Mouse (Mus musculus) macrophage (primary cell): ENCODE results near the gene Jmjd1c. TPM values are rescaled to one million over a fixed set of nuclear protein-coding genes. Genes with fewer than 3 reads are reported as not detected.

Experiments used
- H3K27ac ChIP-seq: fragments of 350-480 bp; formaldehyde crosslinking; 2 replicates; pipeline ENCODE4 v1.9.0; 2021
- H3K36me3 ChIP-seq: fragments of 350-480 bp; formaldehyde crosslinking; 2 replicates; pipeline ENCODE4 v1.9.0; 2021; ENCODE audit errors: inconsistent target
- H3K4me3 ChIP-seq: fragments of 350-480 bp; formaldehyde crosslinking; 2 replicates; pipeline ENCODE4 v1.9.0; 2021; ENCODE audit errors: inconsistent target
- H3K79me2 ChIP-seq: fragments of 350-480 bp; formaldehyde crosslinking; 2 replicates; pipeline ENCODE4 v1.9.0; 2021; ENCODE audit errors: inconsistent target
- WGBS: methylation state at CpG from one replicate; pipeline ENCODE4 v1.1.7; 2026; ENCODE audit warnings: inconsistent platforms; ENCODE audit not compliant: missing documents; 5-methylcytosine and 5-hydroxymethylcytosine counted together
- polyA plus RNA-seq: library from polyadenylated mRNA; stranded (reverse); fragments of 250-400 nt; gene quantifications from 3 replicates; pipeline ENCODE4 v1.2.4, GENCODE M21; 2018; ENCODE audit warnings: inconsistent platforms

The Jmjd1c gene
- polyA plus RNA-seq, 1 experiment from 2014 or later, result 50.4 TPM

DNA sequence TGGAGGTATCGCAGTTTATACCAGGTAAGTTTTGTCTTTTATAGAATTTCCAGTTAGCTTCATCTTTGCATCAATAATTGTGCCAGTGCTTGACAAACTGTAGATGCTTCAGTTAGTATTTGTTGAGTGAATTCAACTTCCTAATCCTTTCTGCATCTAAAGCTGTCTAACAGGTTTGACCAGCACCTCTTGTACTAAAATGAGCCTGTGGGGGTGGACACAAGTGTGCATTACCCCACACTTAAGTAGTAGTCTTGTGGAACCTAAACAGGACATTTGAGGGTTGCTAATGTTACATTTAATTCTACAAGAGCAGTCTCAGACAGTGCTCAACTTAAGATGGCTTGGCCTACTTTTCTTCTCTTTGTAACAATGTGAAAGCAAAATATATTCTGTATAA lies 78.1 kb downstream of the Jmjd1c start:
- Histone ChIP-seq H3K4me3 (no peak overlapping the region), H3K79me2 (peaks cover 100% of the 10 kb centered on the region), H3K27ac (no peak overlapping the region), H3K36me3 (no peaks in the 10 kb centered on the region; the same call in 1 of the 2 replicates)
- 100% methylated on average over 1 of the region's 1 CpGs for WGBS

DNA sequence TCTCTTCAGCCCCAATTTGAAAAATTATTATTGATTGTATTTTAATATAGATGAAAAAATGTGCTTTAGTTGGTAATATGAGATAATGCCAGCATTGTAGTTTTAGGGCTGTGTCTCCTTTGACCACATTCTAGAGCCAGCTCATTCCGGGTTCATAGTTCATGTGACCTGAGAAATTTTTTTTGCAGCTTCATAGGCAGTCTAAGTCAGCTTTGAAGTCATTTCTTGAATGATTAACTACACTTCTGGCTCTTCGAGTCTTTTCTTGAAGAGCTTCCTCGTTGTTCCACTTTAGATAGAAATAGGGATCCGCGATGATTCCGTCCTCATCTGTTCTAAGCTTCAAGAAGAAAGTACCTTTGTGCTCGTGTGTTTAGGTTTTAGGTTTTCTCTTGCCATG lies 80.1 kb downstream of the Jmjd1c start:
- H3K27ac ChIP-seq, result no peak overlapping the region
- no peak overlapping the region for H3K4me3 ChIP-seq
- H3K79me2 ChIP-seq, result peaks cover 100% of the 10 kb centered on the region
- 76% methylated on average over 4 of the region's 7 CpGs for WGBS
- H3K36me3 ChIP-seq, result no peaks in the 10 kb centered on the region

DNA sequence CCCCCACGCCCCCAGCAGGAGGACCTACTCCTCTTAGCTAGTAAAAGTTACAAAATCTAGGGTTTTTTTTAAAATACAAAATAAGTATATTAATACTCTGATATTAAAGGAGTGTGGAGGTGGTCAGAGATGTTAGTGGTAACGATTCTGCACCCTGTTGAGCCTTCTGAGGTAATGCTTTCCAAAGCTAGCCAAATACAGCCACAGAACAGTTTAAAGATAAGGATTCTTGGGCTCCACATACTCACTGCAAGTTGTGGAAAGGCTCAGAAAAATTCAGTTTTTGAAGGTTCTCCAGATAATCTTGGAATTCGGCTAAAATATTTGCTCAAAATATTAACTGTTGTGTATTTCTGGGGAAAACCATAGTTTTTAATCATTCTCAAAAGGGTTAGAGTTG lies 81.0 kb downstream of the Jmjd1c start:
- peaks cover 100% of the 10 kb centered on the region for H3K79me2 ChIP-seq
- WGBS, result 89% methylated on average over 3 of the region's 3 CpGs
- no peaks in the 10 kb centered on the region for H3K36me3 ChIP-seq
- no peak overlapping the region for H3K4me3 ChIP-seq
- no peak overlapping the region for H3K27ac ChIP-seq

DNA sequence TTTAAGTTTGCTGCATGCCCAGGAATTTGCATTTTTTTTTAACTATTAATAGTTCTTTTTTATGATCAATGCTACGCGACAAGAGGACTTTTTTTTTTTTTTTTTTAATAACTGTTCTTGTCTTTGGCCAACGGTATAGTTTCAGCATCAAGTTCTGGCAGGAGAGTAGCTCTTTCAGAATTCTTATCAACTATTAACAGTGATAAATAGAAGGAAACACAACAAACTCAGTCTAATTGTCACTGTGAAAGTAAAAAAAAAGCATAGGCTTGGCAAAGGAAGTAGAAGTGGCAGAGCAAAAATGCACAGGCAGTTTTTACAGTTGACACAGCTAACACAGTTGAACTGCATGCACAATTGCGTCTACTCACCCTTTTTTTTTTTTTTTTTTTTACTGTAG lies 81.5 kb downstream of the Jmjd1c start:
- Histone ChIP-seq H3K4me3 (no peak overlapping the region), H3K79me2 (peaks cover 100% of the 10 kb centered on the region), H3K36me3 (no peaks in the 10 kb centered on the region), H3K27ac (no peak overlapping the region)
- WGBS, result 92% methylated on average over 4 of the region's 4 CpGs

DNA sequence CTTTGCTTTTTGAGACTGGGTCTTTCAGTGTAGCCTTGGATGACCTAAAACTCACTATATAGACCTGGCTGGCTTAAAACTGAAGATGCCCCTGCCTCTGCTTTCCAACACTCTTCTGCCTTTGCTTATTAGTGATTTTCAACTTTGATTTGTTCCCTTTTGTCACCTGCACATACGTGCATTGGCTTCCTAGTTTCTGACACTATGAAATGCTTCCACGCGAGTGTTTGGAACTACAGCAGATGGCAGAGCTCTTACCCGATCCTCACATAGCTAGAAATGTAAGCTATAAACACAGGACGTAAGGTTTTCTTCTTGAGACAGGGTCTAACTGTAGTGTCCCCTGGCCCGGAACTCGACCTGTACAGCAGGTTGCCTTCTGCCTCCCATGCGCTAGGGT lies 84.1 kb downstream of the Jmjd1c start:
- WGBS, result 95% methylated on average over 8 of the region's 8 CpGs
- Histone ChIP-seq H3K79me2 (peaks cover 100% of the 10 kb centered on the region), H3K36me3 (no peaks in the 10 kb centered on the region), H3K4me3 (no peak overlapping the region), H3K27ac (no peak overlapping the region)

DNA sequence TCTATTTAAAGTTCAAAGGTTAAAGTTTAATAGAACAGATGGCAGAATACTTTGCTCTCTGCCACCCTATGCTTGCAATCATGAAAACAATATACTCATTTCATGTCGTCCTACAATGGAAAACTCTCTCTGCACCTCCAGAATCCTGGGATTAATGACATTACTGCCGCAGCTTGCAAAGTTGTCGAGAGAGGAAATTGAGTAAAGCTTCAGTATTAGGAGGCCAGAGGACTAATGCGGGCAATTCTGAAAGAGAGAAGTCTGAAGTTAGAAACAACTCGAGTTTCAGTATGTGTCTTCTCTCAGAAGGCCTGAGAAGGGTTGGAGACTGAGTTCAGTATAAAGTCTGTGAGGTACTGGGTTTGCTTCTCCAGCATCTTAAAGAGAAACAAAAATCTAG lies 84.9 kb downstream of the Jmjd1c start:
- 55% methylated on average over 5 of the region's 5 CpGs for WGBS
- Histone ChIP-seq H3K4me3 (no peak overlapping the region), H3K36me3 (no peaks in the 10 kb centered on the region), H3K27ac (no peak overlapping the region), H3K79me2 (peaks cover 97% of the 10 kb centered on the region)

DNA sequence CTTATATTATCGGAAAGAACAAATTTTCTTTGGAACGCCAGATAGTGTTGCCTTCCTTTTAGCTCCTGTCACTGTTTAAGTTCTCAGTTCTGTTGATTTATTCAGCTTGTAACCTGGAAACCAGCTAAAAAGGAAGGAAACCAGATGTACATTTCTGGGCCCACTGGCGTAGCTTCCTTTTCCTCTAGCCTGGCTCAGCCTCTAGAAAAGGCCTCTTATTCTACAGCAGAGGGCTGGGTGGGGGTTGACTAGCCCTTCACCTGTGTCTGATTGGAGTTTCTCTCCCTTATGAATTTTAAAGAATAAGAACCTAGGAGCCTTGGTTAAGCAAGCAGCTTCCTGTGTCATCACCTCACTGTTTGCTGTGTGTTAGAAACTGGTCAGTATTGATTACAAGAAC lies 86.7 kb downstream of the Jmjd1c start:
- Histone ChIP-seq H3K79me2 (peaks cover 97% of the 10 kb centered on the region), H3K36me3 (no peaks in the 10 kb centered on the region), H3K27ac (no peak overlapping the region), H3K4me3 (no peak overlapping the region)
- 43% methylated on average over 3 of the region's 3 CpGs for WGBS

DNA sequence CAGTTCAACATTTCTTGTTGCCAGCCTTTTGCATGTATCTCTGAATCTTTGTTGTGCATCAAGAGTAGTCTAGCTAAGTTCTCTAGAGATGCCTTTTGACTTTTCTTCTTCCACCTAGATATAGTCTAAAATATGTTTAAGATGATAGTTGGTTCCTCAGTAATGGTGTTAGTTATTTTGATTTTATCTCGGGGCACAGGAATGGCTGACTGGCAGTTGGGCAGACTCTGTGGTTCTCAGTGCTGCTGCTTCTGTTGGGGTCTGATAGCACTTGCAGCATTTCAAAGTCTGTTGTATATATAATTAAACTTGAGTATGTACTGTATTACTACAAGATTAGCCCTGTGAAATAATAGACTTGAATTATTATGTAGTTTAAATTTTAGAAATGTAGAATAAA lies 87.2 kb downstream of the Jmjd1c start:
- Histone ChIP-seq H3K4me3 (no peak overlapping the region), H3K27ac (no peak overlapping the region), H3K79me2 (peaks cover 97% of the 10 kb centered on the region), H3K36me3 (no peaks in the 10 kb centered on the region)
- WGBS, result 14% methylated on average over 1 of the region's 1 CpGs

DNA sequence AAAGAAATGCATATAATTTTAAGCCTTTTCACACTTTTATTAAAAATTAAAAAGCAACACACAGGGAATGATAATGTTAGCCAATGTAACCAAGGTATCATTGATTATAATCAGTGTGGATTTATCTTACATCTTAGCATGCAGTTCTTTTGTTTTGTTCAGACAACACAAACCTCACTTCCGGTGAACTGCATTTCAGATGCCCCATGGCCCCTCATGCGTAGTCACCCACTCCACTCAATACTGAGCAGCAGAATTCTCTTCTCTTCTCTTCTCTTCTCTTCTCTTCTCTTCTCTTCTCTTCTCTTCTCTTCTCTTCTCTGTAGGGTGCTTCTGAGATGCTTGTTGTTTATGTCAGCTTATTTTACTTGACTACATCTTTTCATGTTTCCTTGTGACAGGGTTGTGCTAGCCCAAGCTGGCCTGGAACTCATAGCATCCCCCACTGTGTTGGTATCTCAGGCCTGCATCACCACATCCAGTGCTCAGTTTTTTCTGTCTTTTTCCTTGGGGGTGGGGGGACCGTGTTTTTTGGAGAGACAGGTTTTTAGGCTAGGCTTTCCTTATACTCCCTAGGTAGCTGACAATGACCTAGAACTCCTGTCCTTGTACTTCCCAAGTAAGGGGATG lies 88.6 kb downstream of the Jmjd1c start:
- WGBS, result 82% methylated on average over 3 of the region's 3 CpGs
- Histone ChIP-seq H3K36me3 (no peaks in the 10 kb centered on the region), H3K4me3 (no peak overlapping the region), H3K27ac (peak overlapping the region; percentile 88), H3K79me2 (peaks cover 97% of the 10 kb centered on the region)

DNA sequence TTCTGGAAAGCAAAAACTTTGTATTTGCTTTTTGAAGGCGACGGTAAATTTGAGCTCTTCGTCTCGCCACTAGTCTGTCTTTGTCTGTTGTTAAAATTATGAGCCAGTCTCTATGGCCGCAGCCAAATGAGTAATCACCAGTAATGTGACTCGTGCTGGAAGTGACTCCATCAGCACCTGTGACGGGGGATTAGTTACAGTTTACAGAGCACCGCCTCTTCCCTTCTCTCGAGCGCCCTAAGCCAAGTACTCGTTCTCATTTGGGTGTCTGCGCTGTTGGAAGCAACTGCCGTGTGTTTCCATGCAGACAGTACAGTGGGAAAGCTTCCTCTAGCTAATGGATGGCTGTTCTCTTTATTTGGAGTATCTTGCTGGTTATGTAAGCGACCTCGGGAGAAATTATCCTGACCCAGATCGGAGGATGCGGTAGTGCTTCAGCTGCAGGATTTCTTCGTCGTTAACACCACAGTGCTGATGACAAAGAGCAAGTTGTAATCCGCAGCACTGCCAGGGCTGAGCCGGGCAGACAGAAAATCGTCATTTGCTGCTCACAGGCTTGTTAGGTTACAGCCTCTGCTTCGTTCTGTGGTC lies 89.7 kb downstream of the Jmjd1c start:
- Histone ChIP-seq H3K4me3 (peak overlapping the region; percentile 80), H3K36me3 (peaks cover 4% of the 10 kb centered on the region; the same call in 1 of the 2 replicates), H3K27ac (peak overlapping the region; percentile 88), H3K79me2 (peaks cover 97% of the 10 kb centered on the region)
- under 1% methylated on average over 23 of the region's 23 CpGs for WGBS

DNA sequence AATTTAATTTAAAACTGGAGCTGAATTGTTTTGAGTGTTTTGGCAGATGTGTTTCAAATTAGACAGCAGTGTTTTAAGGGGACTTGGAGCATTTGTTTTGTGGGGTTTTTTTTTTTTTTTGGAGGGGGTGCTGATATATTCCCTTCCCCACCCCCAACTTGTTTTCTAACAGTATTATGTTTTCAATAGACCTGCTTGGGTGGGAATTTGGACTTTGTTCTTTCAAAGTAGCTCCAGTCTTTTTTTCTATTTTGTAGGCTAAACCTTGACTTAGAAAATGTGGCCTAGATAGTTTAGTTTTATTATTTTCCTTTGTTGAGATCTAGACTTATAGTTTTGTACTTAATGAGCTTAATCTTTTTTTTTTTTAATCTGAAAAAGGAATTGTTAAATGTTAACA lies 90.6 kb downstream of the Jmjd1c start:
- Histone ChIP-seq H3K27ac (peak overlapping the region; percentile 88), H3K4me3 (peak overlapping the region; percentile 80), H3K79me2 (peaks cover 97% of the 10 kb centered on the region), H3K36me3 (peaks cover 12% of the 10 kb centered on the region)

DNA sequence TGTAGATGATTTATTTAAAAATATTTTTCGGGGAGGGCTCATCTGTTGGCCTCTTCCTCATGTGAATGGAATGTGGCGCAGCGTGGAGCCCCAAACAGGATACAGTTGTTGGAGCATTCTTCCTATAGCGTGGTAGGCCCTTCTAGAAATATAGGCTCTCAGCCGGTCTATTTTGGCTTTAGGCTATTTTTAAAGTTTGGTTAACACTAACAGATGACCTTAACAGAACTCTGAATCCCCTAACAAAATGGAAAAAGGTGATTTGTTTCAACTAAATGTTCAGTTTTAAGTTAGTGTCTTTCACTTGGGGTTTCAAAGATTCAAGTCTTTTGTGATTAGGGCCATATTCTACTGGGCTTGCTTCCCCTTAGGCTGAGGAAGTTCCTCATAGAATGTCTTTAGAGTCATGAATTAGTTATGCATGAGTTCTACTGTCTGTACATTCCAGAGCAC lies 91.1 kb downstream of the Jmjd1c start:
- H3K79me2 ChIP-seq, result peaks cover 97% of the 10 kb centered on the region
- H3K36me3 ChIP-seq, result peaks cover 15% of the 10 kb centered on the region
- peak overlapping the region; percentile 88 for H3K27ac ChIP-seq
- H3K4me3 ChIP-seq, result peak overlapping the region; percentile 80
- 0% methylated on average over 5 of the region's 5 CpGs for WGBS

DNA sequence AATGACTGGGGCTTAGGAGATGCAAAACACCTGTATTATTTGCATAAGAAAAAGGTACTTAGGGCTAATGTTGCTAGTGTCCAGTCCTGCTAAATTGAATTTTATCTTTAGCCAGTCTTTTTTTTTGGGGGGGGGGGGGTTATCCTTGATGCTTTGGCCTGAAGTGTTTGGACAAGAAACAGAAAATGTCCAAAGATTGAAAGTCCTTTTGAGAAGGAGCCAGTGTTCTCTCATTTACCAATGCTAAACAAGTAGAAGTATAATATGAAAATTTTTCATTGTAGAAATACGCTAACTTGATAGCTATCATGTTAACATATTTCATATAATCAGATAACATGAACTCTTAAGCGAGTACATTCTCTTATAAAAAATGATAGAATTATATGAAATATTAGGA lies 92.0 kb downstream of the Jmjd1c start:
- Histone ChIP-seq H3K79me2 (peaks cover 97% of the 10 kb centered on the region), H3K36me3 (peaks cover 24% of the 10 kb centered on the region), H3K4me3 (peak overlapping the region; percentile 80), H3K27ac (peak overlapping the region; percentile 88)
- WGBS, result 71% methylated on average over 1 of the region's 2 CpGs

DNA sequence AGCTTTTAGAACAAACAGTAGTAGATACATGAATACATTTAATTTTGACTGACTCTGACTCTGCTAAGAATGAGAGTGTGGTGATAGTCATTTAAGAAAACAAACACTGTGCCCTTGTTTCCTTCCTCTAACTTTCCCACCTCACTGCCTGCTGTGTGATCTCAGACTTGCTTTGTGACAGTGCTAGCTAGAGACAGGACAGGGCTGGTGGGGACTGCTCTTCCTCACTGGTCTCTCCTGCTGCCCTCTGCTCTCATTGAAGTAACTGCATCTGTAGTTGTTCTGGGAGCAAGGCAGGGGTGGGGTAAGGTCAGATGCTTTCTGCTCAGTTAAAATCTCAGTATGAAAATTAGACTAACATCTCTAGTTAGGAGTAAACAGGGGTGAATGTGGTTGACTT lies 93.1 kb downstream of the Jmjd1c start:
- H3K27ac ChIP-seq, result peak overlapping the region; percentile 88
- peak overlapping the region; percentile 80 for H3K4me3 ChIP-seq

DNA sequence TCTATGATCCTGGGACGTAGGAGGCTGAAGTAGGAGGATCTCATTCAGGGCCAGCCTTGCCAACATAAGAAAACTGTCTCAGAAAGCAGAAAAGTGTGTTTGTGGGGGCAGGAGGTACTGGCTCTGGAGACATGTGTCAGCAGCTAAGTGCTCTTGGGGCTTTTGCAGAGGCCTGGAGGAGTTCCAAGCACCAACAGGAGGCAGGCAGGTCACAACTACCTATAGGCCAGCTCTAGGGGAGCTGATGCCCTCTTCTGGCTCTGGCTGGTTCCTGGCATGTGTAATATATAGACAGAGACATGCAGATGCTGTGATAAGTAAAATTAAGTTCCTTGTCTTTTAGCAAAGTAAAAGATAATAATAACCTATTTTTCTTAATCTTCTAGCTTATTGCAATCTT lies 94.3 kb downstream of the Jmjd1c start:
- Histone ChIP-seq H3K79me2 (peaks cover 97% of the 10 kb centered on the region), H3K36me3 (peaks cover 40% of the 10 kb centered on the region), H3K4me3 (no peak overlapping the region), H3K27ac (no peak overlapping the region)
- 100% methylated on average over 1 of the region's 1 CpGs for WGBS

More for the DNA sequence above, 93.1 kb downstream of the Jmjd1c start:
- peaks cover 97% of the 10 kb centered on the region for H3K79me2 ChIP-seq
- peaks cover 31% of the 10 kb centered on the region for H3K36me3 ChIP-seq

DNA sequence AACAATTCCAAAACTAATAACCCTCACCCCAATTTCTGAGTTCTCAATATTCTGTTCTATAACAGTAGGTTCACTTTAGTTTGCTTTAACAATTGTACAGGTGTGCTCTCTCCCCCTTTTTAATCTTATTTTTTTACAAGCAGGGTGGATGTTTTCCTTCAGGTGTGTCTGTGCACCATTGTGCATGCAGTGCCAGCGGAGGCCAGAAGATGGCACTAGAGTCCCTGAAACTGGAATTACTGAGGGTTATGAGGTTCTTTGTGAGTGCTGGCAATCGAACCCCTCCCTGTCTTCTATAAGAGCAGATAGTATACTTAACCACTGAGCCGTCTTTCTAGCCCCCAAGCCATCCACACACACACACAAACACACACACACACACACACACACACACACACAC lies 96.4 kb downstream of the Jmjd1c start:
- H3K4me3 ChIP-seq, result no peak overlapping the region
- H3K36me3 ChIP-seq, result peaks cover 40% of the 10 kb centered on the region
- 100% methylated on average over 3 of the region's 3 CpGs for WGBS
- H3K27ac ChIP-seq, result no peak overlapping the region
- peaks cover 100% of the 10 kb centered on the region for H3K79me2 ChIP-seq
